Mouse (Mus musculus): ENCODE results near the gene Dzip1.

Dzip1 gene

GRCm38 (mm10) chr14:118922251-118922650 lies 3.0 kb downstream of the Dzip1 start:
- DNase-seq (ENCODE audit: low spot score): no peak

DNA sequence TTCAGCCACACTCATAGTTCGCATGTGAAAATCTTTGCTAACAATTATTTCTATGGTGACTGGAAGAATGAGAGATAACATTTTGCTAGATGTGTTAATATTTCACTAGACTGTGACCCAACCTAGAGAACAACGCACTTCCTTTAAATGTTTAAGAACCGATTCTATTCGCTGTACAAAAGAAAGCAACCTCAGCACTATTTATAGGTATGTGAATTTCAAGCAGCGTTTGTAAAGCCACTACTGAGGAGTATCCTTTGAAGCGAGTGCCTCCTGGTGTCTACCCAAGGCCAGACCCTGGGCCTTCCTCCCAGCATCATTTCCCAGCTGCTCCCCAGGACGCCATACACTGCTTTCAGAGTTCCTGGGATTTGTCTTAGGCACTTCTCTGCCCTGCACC lies 4.6 kb downstream of the Dzip1 start:
- DNase-seq (ENCODE audit: low spot score): no peak

- peak; percentile 42 for DNase-seq (ENCODE audit: low spot score)
These were observed 6.2 kb downstream of the Dzip1 start for GRCm38 (mm10) chr14:118919025-118919424.

GRCm38 (mm10) chr14:118913651-118914050 lies 11.6 kb downstream of the Dzip1 start:
- DNase-seq (ENCODE audit: low spot score): no peak

DNA sequence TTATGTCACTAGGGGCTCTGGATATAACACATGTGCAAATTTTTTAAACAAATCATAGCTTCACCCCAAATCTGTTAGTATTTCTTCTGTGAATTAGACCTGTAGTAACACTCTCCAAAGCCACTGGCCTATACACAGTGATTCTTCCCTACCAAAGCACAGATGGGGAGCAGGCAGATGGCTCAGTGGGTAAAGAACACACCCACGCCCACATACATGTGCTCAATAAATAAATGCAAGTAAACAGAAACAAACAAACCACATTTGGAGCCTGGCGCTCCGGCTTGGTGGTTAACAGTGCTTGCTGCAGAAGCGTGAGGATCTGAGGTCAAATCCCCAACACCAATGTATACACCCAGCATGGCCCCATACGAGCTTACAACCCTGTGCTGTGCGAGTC lies 13.7 kb downstream of the Dzip1 start:
- no peak for DNase-seq (ENCODE audit: low spot score)

DNA sequence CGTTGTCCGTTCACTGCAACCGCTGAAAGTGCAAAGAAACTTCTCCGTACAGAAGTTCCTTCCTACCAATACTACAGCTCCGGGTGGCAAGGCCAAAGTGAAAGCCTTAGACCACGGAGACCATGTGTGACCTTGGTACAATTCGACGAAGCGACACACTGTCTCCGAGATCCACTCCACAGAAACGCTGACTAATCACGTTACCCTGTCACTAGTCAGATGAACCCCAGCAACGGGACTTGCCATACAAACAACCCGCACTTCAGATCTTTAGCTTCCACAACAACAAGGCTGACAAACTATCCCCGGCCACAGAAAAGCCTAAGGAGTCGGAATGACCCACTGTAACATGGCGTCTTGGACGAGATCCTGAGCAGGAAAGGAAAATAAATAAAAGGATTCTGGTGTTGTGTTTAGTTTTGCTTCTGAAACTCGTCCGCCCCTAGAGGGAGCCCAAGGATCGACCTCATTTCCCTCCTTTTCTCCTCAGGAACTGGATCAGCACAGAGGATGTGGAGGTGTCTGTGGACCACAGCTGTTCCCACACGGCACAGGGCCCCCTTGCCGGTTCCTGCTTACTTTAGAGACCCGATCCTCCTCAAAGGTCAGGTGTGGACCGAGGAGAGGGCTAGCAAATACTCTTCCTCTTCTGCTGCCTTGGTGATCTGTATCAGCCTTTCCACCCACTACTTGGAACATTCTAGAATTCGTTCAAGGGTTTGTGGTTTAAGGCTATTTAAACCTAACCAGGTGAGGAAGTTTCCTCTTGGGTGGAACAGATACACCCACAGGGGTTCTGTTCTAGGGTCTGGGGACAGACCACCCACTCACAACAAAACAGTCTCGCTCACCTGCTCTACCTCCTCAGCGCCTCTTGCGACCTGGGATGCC lies 14.7 kb downstream of the Dzip1 start:
- DNase-seq (ENCODE audit: low spot score): peak; percentile 36

GRCm38 (mm10) chr14:118909872-118910271 lies 15.4 kb downstream of the Dzip1 start:
- DNase-seq (ENCODE audit: low spot score): no peak

- no peak for DNase-seq (ENCODE audit: low spot score)
These were observed 17.7 kb downstream of the Dzip1 start for GRCm38 (mm10) chr14:118907592-118907991.

- no peak for DNase-seq (ENCODE audit: low spot score)
These were observed 21.2 kb downstream of the Dzip1 start for GRCm38 (mm10) chr14:118903867-118904562.

- no peak for DNase-seq (ENCODE audit: low spot score)
These were observed 21.9 kb downstream of the Dzip1 start for GRCm38 (mm10) chr14:118903397-118903796.

GRCm38 (mm10) chr14:118900911-118901310 lies 24.3 kb downstream of the Dzip1 start:
- no peak for DNase-seq (ENCODE audit: low spot score)

DNA sequence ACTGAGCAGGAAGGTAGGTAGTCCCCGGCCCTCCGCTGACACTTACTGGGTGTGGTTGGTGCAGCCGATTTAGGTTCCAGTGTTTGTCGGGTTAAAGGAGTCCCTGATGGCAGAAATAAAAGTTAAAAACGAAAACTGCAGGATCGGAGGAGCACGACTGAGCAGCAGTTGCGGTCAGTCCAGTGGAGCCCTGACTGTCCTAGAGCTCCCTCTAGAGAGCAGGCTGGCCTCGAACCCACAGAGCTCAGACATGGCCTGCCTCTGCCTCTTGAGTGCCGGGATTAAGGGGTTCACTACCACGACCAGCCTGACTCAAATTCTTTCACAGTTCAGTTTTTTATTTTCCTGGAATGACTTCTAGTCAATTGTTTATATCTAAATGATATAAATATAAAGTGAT lies 25.3 kb downstream of the Dzip1 start:
- no peak for DNase-seq (ENCODE audit: low spot score)

DNA sequence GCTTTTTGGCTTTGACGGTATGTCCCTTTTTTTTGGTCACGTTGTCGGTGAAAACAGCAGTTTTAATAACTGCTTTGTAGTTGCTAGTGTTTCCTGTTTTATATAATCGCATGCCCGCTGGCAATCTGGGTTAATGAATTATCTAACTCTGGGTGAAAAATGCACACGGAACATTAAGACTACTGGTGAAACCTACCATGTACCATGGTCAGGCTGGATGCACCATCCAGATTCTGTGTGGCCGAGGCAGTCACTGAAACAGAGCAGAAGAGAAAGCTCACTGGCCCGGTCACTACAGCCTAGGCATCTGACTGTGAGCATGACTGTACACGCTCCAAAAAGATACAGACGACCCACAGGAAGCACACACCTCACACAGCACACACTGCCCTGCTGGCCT lies 29.6 kb downstream of the Dzip1 start:
- no peak for DNase-seq (ENCODE audit: low spot score)

DNA sequence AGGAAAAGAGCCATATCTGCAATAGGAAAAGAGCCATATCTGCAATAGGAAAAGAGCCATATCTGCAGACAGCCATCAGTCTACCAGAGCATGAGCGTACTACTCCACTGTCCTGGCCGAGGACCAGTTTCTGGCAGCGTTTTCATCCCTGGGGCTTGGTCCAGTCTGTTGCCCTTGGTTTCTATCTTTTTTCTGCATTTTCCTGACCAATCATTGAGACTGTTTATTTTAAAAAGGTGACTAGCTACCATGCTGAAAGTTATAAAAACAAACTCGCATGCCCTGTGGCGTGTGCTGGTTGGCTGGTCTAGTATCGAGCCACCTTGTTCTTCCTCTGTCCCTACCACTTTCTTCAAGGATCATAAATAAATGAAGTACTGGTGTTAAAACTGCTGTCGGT lies 30.0 kb downstream of the Dzip1 start:
- DNase-seq (ENCODE audit: low spot score): no peak

DNA sequence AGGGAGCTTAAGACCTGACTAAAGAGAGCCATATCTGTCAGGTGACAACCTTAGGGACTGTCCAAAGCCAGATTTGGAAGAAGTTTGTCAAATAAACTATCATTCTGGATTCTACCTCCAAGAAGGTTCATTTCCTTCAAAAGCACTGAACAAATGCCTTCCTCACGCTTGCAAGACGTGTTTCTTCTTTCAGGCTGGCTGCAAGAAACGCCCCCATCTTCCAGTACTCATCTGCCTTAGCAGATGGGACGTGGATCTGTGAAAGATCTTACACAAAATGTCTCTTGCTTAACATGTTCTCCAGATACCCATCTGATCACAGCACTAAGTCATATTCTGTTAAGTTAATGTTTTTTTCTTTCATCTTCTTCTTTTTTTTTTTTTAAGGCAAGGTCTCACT lies 35.2 kb downstream of the Dzip1 start:
- no peak for DNase-seq (ENCODE audit: low spot score)

- no peak for DNase-seq (ENCODE audit: low spot score)
These were observed 41.1 kb downstream of the Dzip1 start for GRCm38 (mm10) chr14:118884250-118884556.

DNA sequence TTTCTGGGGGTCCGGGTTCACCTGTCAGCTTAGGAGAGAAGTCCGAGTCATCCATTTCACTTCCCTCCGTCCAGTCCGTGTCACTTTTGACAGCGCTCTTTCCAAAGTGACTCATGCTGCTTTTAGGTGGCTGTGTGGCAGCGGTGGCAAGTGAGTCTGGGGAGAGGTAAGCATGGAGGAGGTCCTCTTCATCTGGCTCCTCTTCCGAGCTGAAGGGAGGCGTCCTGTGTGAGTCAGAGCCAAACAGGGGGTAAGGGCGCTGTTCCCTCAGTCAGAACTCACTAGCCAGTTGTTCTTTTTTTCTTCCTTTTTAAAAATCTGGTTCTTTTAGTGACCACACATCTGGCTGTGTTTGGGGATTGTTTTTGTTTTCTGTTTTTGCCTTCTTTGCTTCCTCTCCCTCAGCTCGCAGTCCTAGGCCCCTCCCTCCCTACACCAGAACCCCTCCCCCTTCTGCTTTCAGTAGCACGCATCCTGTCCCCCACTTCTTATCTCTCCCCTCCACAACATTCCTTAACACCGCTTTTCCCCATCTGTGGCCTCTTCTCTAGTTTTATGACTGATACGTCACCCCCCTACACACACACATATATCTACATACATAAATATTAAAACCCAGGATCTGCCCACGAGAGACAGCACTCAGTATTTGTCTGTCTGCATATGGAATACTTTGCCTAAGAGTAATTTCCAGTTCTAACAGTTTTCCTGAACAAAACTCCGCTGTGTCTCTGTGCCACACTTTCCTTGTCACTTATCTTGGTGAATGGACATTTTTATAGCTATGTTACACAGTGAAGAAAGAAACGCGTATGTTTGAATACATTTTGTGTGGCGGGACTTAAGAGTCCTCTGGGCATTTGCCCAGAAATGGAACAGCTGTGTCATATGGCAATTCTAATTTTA lies 41.7 kb downstream of the Dzip1 start:
- DNase-seq (ENCODE audit: low spot score): no peak

GRCm38 (mm10) chr14:118880696-118881095 lies 44.6 kb downstream of the Dzip1 start:
- no peak for DNase-seq (ENCODE audit: low spot score)

DNA sequence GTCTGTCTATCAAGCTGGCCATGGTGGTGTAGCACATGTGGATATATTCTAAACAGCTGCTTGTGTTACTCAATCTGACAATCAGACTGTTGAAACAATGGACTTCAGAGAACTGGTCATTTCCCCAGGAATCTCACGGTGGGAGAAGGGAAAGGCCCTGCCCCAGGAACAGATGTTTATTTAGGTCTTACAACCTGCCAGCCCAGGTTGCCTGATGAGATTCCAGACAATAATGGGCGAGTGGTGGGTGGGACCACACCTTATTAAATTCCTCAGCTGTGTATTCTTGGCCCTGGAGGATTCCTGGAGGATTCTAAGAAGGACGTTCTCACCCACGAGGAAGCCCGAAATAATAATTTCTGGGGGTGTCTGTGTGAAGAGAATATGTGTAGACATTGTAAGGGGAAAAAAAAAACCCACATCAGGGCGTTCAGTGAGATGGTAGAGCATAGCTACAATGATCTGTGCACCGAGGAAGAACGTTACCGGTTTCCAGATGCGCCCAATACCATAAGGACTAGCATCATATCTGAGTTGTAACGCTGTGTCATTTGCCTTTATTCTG lies 46.8 kb downstream of the Dzip1 start:
- DNase-seq (ENCODE audit: low spot score): no peak

DNA sequence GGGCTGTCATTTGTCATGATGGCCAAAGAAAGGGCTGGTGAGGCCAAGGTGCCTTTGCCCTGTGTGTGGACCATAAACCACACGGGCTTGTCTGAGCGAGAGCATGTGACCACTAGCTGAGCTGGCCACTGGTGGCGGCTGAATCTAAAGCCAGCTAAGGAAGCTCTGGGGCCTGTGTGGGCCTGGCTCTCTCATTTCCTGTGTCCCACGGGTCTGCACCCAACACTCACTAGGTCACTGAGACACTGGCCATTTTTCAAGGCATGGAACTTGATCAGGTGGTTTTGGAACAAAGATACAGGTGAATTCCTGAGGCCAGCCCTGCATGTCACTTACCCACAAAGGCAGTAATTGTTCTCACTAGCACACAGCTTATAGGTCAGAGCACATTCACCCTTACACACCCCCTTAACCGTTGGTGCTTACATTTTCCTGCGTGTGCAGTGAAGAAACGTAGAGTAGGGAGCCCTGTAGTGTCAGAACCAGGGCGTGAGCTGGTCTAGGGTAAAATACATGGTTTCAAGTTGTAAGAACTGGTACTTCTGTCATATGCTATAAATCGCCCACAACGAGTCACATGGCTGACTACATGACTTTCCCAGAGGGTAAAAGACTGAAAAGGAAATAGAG lies 50.4 kb downstream of the Dzip1 start:
- no peak for DNase-seq (ENCODE audit: low spot score)

- DNase-seq (ENCODE audit: low spot score): no peak
These were observed 51.1 kb downstream of the Dzip1 start for GRCm38 (mm10) chr14:118874126-118874525.

DNA sequence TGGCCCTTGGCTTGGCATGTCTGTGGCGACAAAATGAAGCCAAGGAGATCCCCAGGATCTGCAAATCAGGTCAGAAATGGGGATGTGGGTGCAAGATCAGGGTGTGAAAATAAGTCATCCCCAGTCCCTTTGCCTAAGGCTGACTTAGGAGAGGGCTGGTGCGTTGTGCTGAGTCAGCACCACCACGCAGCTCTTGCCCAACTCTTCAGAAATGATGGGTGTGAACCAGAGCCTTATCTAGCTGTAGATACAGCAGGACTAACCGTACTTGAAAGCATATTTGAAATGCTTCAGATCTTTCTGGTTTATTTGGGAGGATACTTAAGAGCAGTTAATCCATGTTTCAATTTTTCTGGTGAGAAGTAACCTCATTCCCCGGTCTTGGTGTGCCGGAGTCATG lies 55.5 kb downstream of the Dzip1 start:
- no peak for DNase-seq (ENCODE audit: low spot score)

Data from MN1 (cell line).